Mouse (Mus musculus) gastrocnemius, postnatal 25 days (tissue): ENCODE measurements around the gene Ppie. TPM values are rescaled to one million over a fixed set of nuclear protein-coding genes. Genes with fewer than 3 reads are reported as not detected.
"Not testable (repeated sequence)": the region's sequence is repeated elsewhere in the genome, so short reads cannot be mapped to it uniquely, and the experiment has no call there.

Experiments
- DNase-seq: peaks from one replicate; pipeline ENCODE4 v3.0.0; 2022
- long read RNA-seq, 2 experiments: library from polyadenylated mRNA; stranded (forward); transcript quantifications; one replicate each; pipeline ENCODE4 v2.0.0; 2021
- total RNA-seq, 2 experiments: library from RNA; stranded (reverse); gene quantifications; 1 replicate in 1 of 2; 2 replicates in 1 of 2; pipeline ENCODE4 v1.2.3; 2021

The Ppie gene
- total RNA-seq, result 10 to 100 TPM; 16.8 to 17.6 TPM
- long read RNA-seq, experiment 1, transcript Ppie-201 (10 exons, 1,188 nt), result major isoform, 31 of 42 reads
- long read RNA-seq, experiment 1, partial matches to known transcripts, result 1 of 42 reads
- long read RNA-seq, experiment 1, other reads (novel, unspliced or antisense), result 10 of 42 reads
- long read RNA-seq, experiment 2, transcript Ppie-201 (10 exons, 1,188 nt), result major isoform, 29 of 36 reads
- long read RNA-seq, experiment 2, partial matches to known transcripts, result 0 of 36 reads
- long read RNA-seq, experiment 2, other reads (novel, unspliced or antisense), result 7 of 36 reads

DNA sequence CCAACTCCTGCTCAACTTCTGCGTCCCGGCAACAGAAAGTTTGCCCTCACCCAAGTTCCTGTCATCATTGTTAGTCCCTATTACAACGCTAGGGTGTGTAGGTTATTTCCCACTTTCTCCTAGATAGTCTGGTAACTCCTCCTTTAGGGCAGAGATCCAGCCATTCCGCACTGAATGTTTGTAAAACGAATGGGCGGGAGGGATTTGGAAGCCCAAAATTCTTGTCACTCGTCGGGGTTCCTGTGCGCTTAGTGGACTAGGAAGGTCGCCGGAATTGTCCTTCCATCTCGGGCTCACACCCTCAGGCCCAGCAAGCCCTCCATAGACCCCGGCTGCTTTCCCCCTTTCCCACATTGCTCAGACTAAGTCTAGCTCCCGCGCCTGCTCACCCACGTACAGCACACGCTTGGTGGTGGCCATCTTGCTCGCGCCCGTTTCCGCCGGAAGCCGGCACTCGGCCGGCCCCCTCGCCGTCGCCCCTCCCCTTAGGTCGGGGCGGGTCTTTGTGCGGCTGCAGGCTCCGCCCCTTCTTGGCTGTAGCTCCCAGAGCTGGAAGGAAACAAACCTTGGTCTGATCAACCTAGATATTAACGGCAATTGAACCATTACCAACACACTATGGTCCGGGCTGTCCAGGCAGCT is at the start of gene Ppie:
Gene Ppie, minus strand, starts transcription at position 439 of the 642 bp plus-strand sequence.
- peak; percentile 82 for DNase-seq

DNA sequence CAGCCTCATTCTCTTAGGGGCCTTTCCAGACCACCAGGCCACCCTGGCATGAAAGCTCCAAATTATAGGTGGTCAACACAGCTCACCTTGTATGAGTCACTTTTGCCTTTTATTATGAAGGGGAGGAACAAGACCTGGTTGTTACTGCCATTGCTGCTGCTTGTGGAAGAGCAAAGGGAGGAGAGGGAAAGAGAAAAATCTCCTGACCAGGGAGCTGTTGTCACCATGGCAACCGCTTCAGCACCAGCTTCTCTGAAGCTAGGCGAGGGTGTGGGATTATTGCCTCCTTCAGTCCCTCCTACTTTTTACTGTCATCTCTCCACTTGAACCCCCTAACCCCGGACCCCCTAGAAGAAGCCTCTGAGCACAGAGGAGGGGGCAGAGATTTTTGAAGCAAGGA is 45.1 kb upstream of the Ppie start:
- no peak for DNase-seq

GRCm38 (mm10) chr4:123183239-123184056 is 43.7 kb upstream of the Ppie start:
- peak; percentile 63 for DNase-seq

GRCm38 (mm10) chr4:123182328-123183238 is 42.8 kb upstream of the Ppie start, which contains the start of gene Hpcal4:
Gene Hpcal4 (plus strand): TSS chr4:123183227.
- DNase-seq, result no peak

- no peak for DNase-seq
These were observed 32.1 kb upstream of the Ppie start for GRCm38 (mm10) chr4:123171811-123172210.

GRCm38 (mm10) chr4:123164157-123164556 is 24.4 kb upstream of the Ppie start:
- no peak for DNase-seq

DNA sequence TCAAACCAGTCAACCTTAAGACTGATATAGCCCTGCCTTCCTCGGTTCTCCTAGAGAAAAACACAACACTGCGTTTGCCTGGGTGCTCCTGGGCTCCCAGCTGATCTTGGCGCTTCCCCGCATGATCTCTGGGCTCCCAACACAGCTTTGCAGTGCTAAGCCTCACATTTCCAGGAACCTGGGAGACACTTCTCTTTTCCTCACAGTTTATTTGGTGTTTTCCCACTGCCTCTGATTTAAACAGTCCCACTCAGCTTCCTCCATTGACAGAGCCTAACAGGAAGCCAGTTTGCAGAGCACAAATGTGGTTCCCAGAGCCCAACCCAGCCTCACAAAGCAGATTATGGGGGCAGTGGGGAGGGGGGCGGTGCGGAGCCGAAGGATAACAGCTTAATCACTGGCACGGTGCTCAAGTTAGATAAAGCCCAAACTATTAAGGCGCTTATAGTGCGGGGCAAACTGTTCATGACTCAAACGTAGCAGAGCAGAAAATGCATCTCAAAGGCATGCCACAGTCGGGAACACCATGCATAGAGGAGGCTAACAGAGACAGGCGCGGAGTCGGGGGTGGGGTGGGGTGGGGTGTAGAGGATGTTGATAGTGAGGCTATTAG is 22.7 kb upstream of the Ppie start:
- no peak for DNase-seq

DNA sequence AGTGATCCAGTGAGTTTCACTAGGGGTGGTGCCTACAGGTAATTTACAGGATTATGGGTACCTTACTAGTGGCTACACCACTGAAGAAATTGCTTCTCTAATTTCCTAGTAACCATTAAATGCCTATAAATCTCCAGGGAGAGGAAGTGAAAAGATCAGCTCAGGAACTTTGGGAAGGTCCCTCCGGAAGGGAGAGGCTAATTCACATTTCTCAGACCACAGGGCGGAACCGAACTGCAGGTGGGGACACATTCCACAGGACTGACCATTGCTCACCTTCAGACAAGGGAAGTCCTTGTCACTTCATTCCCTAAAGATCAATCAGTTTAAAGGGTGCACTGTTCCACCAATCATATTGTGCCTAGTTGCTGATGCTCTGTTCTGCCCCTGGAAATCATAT is 21.5 kb upstream of the Ppie start:
- DNase-seq, result not testable (repeated sequence)

DNA sequence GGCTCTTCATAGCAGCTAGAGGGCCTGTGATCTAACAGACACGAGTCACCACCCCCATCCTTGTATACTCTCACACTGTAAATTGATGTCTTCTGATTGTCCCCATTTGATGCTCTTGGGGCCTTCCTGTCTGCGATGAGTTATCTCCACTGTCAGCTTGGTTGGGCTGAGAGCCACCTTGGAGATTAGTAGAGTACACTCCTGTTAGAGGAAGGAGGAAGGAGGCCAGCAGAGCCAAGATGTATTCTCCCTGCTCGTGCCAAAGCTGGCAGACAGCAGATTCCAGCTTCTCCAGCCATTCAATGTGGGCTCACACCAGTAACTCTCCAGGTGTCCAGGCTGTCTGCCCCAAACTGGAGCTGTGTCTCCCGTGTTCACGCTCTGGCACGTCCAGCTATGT is 20.8 kb upstream of the Ppie start:
- DNase-seq, result no peak

DNA sequence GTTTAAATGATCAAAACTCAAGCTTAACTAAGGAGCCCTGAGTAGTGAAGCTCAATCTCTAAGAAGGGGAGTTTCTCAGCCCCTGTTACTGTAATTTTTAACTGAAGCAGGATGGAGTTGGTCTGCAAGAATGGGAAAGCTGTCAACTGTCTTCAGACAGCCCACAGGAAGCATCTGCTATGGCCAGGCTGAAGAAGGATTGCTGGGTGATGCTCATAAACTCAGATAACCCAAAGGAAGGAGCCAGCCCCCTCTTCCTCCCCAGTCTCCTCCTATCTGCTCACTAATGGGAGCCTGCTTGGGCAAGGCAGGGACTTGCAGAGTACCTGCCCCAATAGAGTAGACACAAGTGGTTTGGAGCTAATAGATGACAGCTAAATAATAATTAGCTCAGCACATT is 16.1 kb upstream of the Ppie start:
- DNase-seq, result no peak

- no peak for DNase-seq
These were observed 15.7 kb upstream of the Ppie start for GRCm38 (mm10) chr4:123155427-123155826.

DNA sequence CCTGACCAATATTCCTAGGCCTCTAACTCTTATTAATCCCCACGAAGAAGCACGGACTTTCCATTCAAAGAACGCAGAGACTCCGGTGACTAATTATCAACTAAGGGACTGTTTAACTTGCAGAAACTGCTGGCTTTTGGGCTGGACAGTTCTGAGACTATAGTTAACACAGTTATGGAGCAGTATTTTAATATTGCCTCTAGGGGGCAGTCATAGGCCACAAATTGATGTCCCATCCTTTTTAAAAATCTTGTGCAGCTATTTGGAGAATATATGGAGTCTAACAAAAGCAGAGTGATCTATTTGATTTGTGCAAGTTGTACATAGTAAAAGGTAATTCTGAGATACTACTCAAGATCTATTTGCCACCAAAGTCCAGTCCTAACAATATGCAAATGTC is 15.3 kb upstream of the Ppie start:
- DNase-seq, result no peak

DNA sequence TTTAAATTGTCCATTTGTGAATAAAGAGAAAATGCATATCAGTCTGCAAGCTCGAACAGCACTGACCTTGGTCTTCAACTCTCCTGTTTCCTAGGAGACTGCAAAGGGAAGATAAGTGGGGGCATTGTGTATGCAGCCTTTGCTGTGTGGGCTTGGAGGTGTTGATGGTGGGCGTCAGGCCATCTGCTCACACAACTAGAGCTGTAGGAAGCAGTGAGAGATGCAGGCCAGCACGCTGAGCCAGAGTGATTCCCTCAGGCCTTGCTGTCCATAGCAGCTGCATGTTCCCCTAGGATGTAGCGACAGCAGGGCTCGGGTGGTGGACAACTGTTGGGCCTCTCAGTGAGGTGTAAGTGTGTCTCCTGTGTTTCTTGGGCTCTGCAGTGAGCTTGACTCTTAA is 13.2 kb upstream of the Ppie start:
- no peak for DNase-seq

DNA sequence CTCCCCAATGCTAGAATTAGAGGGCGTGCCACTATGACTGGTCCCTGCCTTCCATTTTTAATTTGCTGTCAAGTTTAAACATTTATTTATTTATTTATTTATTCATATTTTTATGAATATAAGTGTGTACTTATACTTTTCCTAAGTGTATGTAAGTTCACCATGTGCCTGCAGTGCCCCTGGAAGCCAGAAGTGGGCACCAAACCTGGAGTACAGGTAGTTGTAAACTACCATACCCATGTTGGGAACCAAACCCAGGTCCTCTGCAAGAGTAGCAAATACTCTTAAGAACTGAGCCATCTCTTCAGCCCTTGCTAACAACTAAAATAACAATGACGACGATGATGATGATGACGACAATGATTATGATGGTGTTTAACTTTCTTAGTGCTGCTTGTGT is 12.3 kb upstream of the Ppie start:
- no peak for DNase-seq

GRCm38 (mm10) chr4:123147446-123148150 is 7.8 kb upstream of the Ppie start:
- DNase-seq, result no peak

DNA sequence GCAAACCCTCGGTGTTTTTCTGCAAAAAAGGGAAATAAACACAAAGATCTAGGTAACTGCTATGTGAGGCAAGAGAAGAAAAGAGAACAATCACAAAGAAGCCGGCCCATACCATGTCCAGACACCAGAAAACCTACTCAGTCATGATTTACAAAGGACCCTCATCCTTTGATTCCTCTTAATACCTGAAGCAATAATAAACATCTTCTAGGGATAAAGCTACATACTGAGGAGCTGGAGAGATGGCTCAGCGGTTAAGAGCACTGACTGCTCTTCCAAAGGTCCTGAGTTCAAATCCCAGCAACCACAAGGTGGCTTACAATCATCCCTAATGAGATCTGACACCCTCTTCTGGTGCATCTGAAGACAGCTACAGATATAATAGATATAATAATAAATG is 2.2 kb downstream of the Ppie start:
- DNase-seq, result no peak

- DNase-seq, result no peak
These were observed 12.7 kb downstream of the Ppie start for GRCm38 (mm10) chr4:123127051-123127450.

DNA sequence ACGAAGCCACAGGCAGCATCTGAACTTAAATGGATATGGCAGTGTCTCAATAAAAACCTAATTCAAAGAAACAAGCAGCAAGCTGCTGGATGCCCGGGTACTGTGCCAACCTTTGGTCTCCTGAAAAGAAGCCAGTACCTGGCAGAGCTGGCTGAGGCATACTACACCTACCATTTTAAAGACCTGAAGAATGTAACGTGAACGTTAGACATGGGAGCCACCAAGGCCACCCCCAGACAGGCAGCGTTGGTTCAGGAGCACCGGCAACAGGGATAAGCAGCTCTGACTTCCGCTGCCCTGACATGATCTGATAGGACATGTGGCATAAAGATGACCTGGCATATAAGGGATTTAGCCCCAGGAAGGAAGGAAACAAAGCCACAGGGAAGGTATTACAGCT is 13.1 kb downstream of the Ppie start:
- DNase-seq, result no peak

DNA sequence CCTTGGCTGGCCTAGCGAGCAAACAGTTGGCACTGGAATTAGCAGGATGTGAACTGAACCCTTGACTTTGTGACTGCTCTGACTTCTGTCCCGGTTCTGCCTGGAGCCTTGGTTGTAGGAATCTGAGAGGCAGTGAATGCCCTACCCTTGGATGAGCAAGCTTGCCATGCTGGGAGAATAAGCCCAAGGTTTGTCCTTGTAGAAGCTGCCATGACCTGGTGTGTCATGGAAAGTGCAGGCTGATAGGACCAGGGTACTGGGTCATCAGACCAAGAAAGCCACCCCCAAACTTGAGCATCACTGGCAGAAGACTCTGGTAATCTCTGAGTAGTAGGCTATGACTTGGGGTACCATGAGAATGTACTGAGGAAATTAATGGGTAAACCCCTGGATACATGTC is 18.5 kb downstream of the Ppie start:
- no peak for DNase-seq

GRCm38 (mm10) chr4:123116640-123117039 is 23.1 kb downstream of the Ppie start:
- DNase-seq, result not testable (repeated sequence)

- no peak for DNase-seq
These were observed 23.7 kb downstream of the Ppie start, which contains the start of gene Oxct2b for GRCm38 (mm10) chr4:123116011-123116410. Gene Oxct2b (plus strand): TSS chr4:123116266.
